Mouse (Mus musculus) gastrocnemius, postnatal 25 days (tissue): ENCODE data around the gene Nup188. TPM values are rescaled to one million over a fixed set of nuclear protein-coding genes. Genes with fewer than 3 reads are reported as not detected.

Experiments used
- DNase-seq: peaks from one replicate; pipeline ENCODE4 v3.0.0; 2022
- microRNA-seq, 2 experiments: library from miRNA; unstranded; fragments of <30 nt; microRNA quantifications; one replicate each; pipeline ENCODE4 v1.2.0; 2021; ENCODE audit warnings: borderline replicate concordance in 2 of 2
- total RNA-seq, 2 experiments: library from RNA; stranded (reverse); gene quantifications; 1 replicate in 1 of 2; 2 replicates in 1 of 2; pipeline ENCODE4 v1.2.3; 2021

The Nup188 gene
- total RNA-seq, 2 experiments from 2014 or later: 7.8 to 9.9 TPM

DNA sequence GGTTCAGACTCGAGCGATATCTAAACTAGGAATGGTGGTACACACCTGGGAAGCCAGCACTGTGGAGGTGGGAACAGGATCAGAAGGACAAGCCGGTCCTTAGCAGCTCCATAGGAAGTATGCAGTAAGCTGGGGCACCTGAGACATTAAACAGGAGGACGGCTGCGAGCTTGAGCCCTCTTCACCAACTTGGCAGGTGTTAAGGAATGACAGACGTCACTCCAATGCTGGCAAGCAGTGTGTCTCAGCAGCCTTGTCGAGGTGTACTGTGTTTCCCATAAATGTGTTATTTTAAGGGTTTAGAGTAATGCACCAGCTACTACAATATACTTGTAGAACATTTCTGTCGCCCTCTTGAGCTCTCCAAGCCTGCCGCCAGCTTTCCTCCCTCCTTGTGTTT is 100.7 kb downstream of the Nup188 start:
- DNase-seq: no peak

DNA sequence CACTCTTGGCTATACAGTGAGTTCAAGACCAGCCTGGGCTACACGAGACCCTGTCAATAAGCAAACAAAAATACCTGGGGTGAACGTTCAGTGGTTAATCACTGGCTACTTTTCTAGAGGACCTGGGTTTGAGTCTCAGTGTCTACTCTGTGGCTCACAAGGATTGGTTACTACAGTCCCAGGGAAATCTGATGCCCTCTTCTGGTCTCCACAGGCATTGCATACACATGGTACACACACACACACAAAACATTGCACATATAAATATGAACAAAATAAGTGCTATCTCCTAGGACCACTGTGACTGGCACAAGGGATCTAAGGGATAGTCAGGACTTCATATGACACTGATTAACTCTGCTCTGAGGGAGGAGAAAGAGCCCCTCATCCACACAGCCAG is 102.8 kb downstream of the Nup188 start:
- no peak for DNase-seq

DNA sequence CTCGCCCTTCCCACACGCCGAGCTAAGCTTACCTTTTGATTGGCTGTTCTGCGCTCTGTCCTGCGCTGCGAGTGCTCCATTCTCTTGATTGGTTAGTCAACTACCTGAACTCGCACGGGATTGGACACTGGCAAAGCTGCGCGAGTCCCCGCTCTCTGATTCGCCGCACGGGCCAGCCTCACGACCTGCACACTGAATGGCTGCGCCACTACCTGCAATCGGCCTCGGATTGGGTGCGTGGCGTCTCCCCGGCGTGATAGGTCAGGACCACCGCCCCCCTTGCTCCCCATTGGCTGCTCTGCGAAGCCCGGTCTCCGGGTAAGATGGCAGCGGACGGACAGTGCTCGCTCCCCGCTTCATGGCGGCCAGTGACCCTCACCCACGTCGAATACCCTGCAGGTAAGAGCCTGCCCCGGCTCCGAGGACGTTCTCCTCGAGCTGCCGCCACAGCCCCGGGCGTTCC is 105.9 kb downstream of the Nup188 start, which contains the start of gene Dolpp1:
Gene Dolpp1, plus strand, starts transcription at position 141 of the 463 bp plus-strand sequence.
- DNase-seq: peak; percentile 99

DNA sequence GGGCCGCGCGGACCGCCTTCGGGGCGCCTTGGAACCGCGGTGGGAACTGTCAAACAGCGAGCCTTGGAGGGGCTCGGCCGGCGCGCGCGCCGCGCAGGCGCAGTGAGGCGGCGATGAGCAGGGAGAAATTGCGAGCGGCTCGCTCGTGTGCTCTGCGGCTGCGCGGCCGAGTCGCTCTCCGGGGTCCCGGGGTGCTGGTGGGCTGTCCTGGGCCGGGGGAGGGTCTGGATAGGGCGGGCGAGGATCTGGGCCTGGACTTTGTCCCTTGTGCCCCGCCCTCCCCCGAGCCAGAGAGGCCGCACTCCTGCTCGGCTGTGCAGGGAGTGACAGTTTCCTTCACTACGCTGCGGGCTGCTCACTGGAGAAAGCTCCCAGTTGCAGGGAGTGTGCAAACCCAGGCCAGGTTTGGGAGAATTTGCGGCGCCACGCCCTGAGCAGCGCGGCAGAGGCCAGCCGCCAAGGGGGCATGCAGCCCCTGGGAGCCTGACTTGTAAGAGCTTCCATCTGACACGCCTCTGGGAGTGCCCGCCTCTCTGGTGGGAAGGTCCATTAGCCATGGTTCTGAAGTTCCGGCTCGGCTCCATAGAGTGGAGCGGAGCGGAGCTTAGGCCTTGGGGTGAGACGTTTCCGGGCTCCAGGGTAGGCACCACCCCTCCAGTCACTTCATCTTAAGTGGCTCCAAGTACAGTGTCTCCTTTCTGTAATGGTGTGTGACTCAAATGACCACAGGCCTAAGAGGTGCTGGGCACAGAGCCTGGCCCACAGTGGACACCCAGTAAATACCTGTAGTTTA is 106.6 kb downstream of the Nup188 start:
- peak; percentile 77 for DNase-seq

DNA sequence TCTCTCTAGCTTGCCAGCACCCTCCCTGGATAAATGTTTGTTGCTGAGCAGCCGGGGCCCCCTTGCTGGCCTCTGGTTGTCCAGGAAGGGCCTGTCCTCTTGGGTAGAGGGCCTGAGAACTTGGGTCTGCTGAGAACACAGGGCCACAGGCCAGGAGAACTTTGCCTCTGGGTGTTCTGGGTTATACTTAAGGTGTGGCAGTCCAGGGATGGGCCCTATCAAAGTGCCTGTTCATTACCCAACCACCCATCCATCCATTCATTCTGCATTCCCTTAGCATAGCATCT is 107.1 kb downstream of the Nup188 start:
- no peak for DNase-seq

Small RNA genes within 50 kb of the gene (microRNA-seq; reads per million reads assigned to microRNA genes)
- gene Gm47292: 0 reads per million in 2 experiments

Other genes starting within 250 kb of the Nup188 start
- 1 to 10 TPM; 3.3 to 3.4 TPM for gene Wdr34, start 237.5 kb upstream of the Nup188 start, total RNA-seq
- gene Set, start 229.0 kb upstream of the Nup188 start, total RNA-seq: 10 to 100 TPM; 75.4 to 85.1 TPM
- 1 to 10 TPM; 3.8 to 5.4 TPM for gene Pkn3, start 208.7 kb upstream of the Nup188 start, total RNA-seq
- 1 to 10 TPM; 2.4 to 3.1 TPM for gene Zdhhc12, start 192.7 kb upstream of the Nup188 start, total RNA-seq
- 10 to 100 TPM; 20.1 to 20.3 TPM for gene Zer1, start 161.8 kb upstream of the Nup188 start, total RNA-seq
- 10 to 100 TPM; 12.2 to 13.5 TPM for gene Tbc1d13, start 152.7 kb upstream of the Nup188 start, total RNA-seq
- gene Endog, start 114.9 kb upstream of the Nup188 start, total RNA-seq: 10 to 100 TPM; 56.2 to 62.1 TPM
- 1 to 10 TPM; 4.3 to 4.8 TPM for gene Spout1, start 107.9 kb upstream of the Nup188 start, total RNA-seq
- 10 to 100 TPM; 22.9 to 24.6 TPM for gene Kyat1, start 80.5 kb upstream of the Nup188 start, total RNA-seq
- gene Lrrc8a, start 48.7 kb upstream of the Nup188 start, total RNA-seq: 10 to 100 TPM; 16.2 to 17.1 TPM
- gene Gm28035, start 45.8 kb upstream of the Nup188 start, total RNA-seq: 1 to 10 TPM in 1 of 2 experiments, under 1 TPM in 1; 0.64 to 1.2 TPM
- 10 to 100 TPM in 1 of 2 experiments, 1 to 10 TPM in 1; 8.4 to 19.5 TPM for gene Phyhd1, start 20.2 kb upstream of the Nup188 start, total RNA-seq
- not detected for gene Gm28038, start 5.4 kb upstream of the Nup188 start, total RNA-seq
- 10 to 100 TPM; 18.2 to 20.0 TPM for gene Dolk, start 63 bp upstream of the Nup188 start, total RNA-seq
- gene Sh3glb2, start 72.9 kb downstream of the Nup188 start, total RNA-seq: 10 to 100 TPM; 16.2 to 21.2 TPM
- 10 to 100 TPM; 22.8 to 23.8 TPM for gene Miga2, start 77.8 kb downstream of the Nup188 start, total RNA-seq
- gene Dolpp1, start 105.9 kb downstream of the Nup188 start, total RNA-seq: 1 to 10 TPM; 5.2 to 6.8 TPM
- gene Crat, start 129.4 kb downstream of the Nup188 start, total RNA-seq: 100 to 1,000 TPM; 315 to 363 TPM
- 10 to 100 TPM; 67.1 to 68.5 TPM for gene Ptpa, start 129.6 kb downstream of the Nup188 start, total RNA-seq
- gene Ier5l, start 187.8 kb downstream of the Nup188 start, total RNA-seq: 1 to 10 TPM; 2.1 to 2.5 TPM